Mouse (Mus musculus) heart, adult 2 months (tissue): ENCODE data around the gene Fgfr2.

Experiments used
- CTCF ChIP-seq: fragments of 200-600 bp; IDR thresholded peaks from 2 replicates; pipeline ENCODE4 v1.8.1; 2022; ENCODE audit warnings: antibody characterized with exemption, mild to moderate bottlenecking, moderate library complexity
- POLR2A ChIP-seq: fragments of 200-500 bp; IDR thresholded peaks from 2 replicates; pipeline ENCODE4 v1.6.1; 2011; ENCODE audit warnings: mild to moderate bottlenecking, low read depth, low read length, control low read depth; ENCODE audit not compliant: insufficient read depth

- TF ChIP-seq POLR2A (no peak), CTCF (no peak)
Measured at GRCm38 (mm10) chr7:130862501-130862900, 2260.6 kb downstream of the Fgfr2 start.
